Mouse (Mus musculus) G1E (cell line): Measurements from ENCODE around the gene Yae1d1. TPM values are rescaled to one million over a fixed set of nuclear protein-coding genes. Genes with fewer than 3 reads are reported as not detected.
"Not testable (repeated sequence)": the region's sequence is repeated elsewhere in the genome, so short reads cannot be mapped to it uniquely, and the experiment has no call there.

Experiments
- ATAC-seq: 2 replicates; pipeline ENCODE4 v1.8.0; 2016; ENCODE audit warnings: mild to moderate bottlenecking; ENCODE audit not compliant: insufficient number of reproducible peaks, poor library complexity, low FRiP score, severe bottlenecking; ENCODE audit errors: extremely low read depth
- DNase-seq: peaks from one replicate; pipeline ENCODE4 v3.0.0; 2012; ENCODE audit warnings: low spot score
- H3K27me3 ChIP-seq: 2 replicates; pipeline ENCODE4 v1.6.1; 2012; ENCODE audit warnings: mild to moderate bottlenecking, low read length, inconsistent platforms; ENCODE audit not compliant: insufficient read depth
- H3K36me3 ChIP-seq: replicated peaks from 2 replicates; pipeline ENCODE3; 2012; ENCODE audit warnings: mild to moderate bottlenecking, inconsistent platforms
- H3K4me1 ChIP-seq: 2 replicates; pipeline ENCODE4 v1.6.1; 2012; ENCODE audit warnings: low read depth, low read length, inconsistent platforms, mixed read lengths; ENCODE audit not compliant: insufficient read depth
- H3K4me3 ChIP-seq: 2 replicates; pipeline ENCODE4 v1.5.1; 2012; ENCODE audit warnings: low read depth, mild to moderate bottlenecking, inconsistent platforms, low read length, moderate library complexity, mixed read lengths
- H3K9me3 ChIP-seq: replicated peaks from 2 replicates; pipeline ENCODE4 v1.6.1; 2012; ENCODE audit warnings: inconsistent platforms
- CTCF ChIP-seq: IDR thresholded peaks from 2 replicates; pipeline ENCODE4 v1.5.1; 2012; ENCODE audit warnings: low read depth, low read length, inconsistent platforms, mixed read lengths
- GATA1 ChIP-seq: IDR thresholded peaks from 2 replicates; pipeline ENCODE4 v1.6.1; 2012; ENCODE audit warnings: borderline replicate concordance, low read length, inconsistent platforms, mixed read lengths
- GATA2 ChIP-seq: IDR thresholded peaks from 2 replicates; pipeline ENCODE4 v1.6.1; 2012; ENCODE audit warnings: low read depth, low read length, inconsistent platforms, borderline replicate concordance
- POLR2AphosphoS5 ChIP-seq: IDR thresholded peaks from 2 replicates; pipeline ENCODE4 v1.6.1; 2012; ENCODE audit warnings: low read depth, low read length, inconsistent platforms; ENCODE audit not compliant: insufficient replicate concordance
- TAL1 ChIP-seq: conservative IDR thresholded peaks from 2 replicates; pipeline ENCODE4 v1.6.1; 2012; ENCODE audit warnings: low read depth, low read length, inconsistent platforms, mixed read lengths
- polyA plus RNA-seq: library from polyadenylated mRNA; stranded (reverse); fragments of >175 nt; gene quantifications from 2 replicates; pipeline ENCODE4 v1.2.3, GENCODE M21; 2012
- total RNA-seq, 2 experiments: library from RNA; stranded (forward) in 1 of 2; stranded (reverse) in 1 of 2; fragments of 200-1000 nt in 1 of 2; fragments of >200 nt in 1 of 2; fragmentation: Nextera tagmentation in 1 of 2; gene quantifications; 2 replicates each; pipeline ENCODE4 v1.2.3; 2014 to 2017

Gene Yae1d1
- total and polyA plus RNA-seq, 3 experiments: 14.3 to 35.6 (median 35.5) TPM

- TF ChIP-seq GATA2 (no peak), TAL1 (no peak), GATA1 (no peak), POLR2AphosphoS5 (no peak), CTCF (no peak)
- no peak for DNase-seq
These were observed 18.4 kb downstream of the Yae1d1 start for GRCm38 (mm10) chr13:17974734-17975133.

GRCm38 (mm10) chr13:17960613-17961012 is 32.5 kb downstream of the Yae1d1 start:
- Histone ChIP-seq H3K4me3 (no peak overlapping the region), H3K9me3 (no peaks in the 10 kb centered on the region), H3K36me3 (no peaks in the 10 kb centered on the region), H3K4me1 (no peaks in the 10 kb centered on the region), H3K27me3 (peaks cover 32% of the 10 kb centered on the region)
- ATAC-seq (no peak), DNase-seq (no peak)
- TF ChIP-seq POLR2AphosphoS5 (no peak), GATA1 (no peak), GATA2 (no peak), TAL1 (no peak), CTCF (no peak)

More at GRCm38 (mm10) chr13:17974734-17975133, 18.4 kb downstream of the Yae1d1 start:
- Histone ChIP-seq H3K4me3 (no peak overlapping the region), H3K4me1 (peaks cover 3% of the 10 kb centered on the region), H3K27me3 (peaks cover 29% of the 10 kb centered on the region), H3K9me3 (0 out of 2 replicates have a peak, but pooled peaks cover 3% of the 10 kb centered on the region), H3K36me3 (no peaks in the 10 kb centered on the region)
- no peak for ATAC-seq

GRCm38 (mm10) chr13:17954282-17954681 is 38.9 kb downstream of the Yae1d1 start:
- no peak overlapping the region for H3K4me3 ChIP-seq
- no peaks in the 10 kb centered on the region for H3K4me1 ChIP-seq
- no peak for ATAC-seq
- peaks cover 28% of the 10 kb centered on the region for H3K27me3 ChIP-seq
- no peak for DNase-seq
- no peaks in the 10 kb centered on the region for H3K36me3 ChIP-seq
- H3K9me3 ChIP-seq: no peaks in the 10 kb centered on the region
- TF ChIP-seq TAL1 (no peak), CTCF (no peak), POLR2AphosphoS5 (no peak), GATA2 (no peak)

GRCm38 (mm10) chr13:17950581-17950980 is 42.6 kb downstream of the Yae1d1 start:
- not testable (repeated sequence) for H3K4me3 ChIP-seq, H3K9me3 ChIP-seq, H3K36me3 ChIP-seq, H3K4me1 ChIP-seq, ATAC-seq, DNase-seq
- peaks cover 30% of the 10 kb centered on the region for H3K27me3 ChIP-seq

GRCm38 (mm10) chr13:17949555-17949954 is 43.6 kb downstream of the Yae1d1 start:
- Histone ChIP-seq H3K4me3 (no peak overlapping the region), H3K4me1 (peaks cover 11% of the 10 kb centered on the region), H3K27me3 (peaks cover 29% of the 10 kb centered on the region), H3K36me3 (no peaks in the 10 kb centered on the region), H3K9me3 (no peaks in the 10 kb centered on the region)
- no peak for DNase-seq
- TF ChIP-seq POLR2AphosphoS5 (no peak), TAL1 (no peak), GATA2 (no peak), CTCF (no peak), GATA1 (no peak)
- no peak for ATAC-seq

GRCm38 (mm10) chr13:17944078-17944917 is 48.9 kb downstream of the Yae1d1 start, which contains the start of gene Rala:
Rala (minus strand) TSS chr13:17944239.
- Histone ChIP-seq H3K4me1 (peaks cover 26% of the 10 kb centered on the region), H3K9me3 (no peaks in the 10 kb centered on the region), H3K36me3 (no peaks in the 10 kb centered on the region), H3K4me3 (peak within 1 kb of the TSS; percentile 82), H3K27me3 (peaks cover 7% of the 10 kb centered on the region; the same call in 1 of the 2 replicates)
- ATAC-seq (peak; percentile 75), DNase-seq (peak; percentile 95)
- TF ChIP-seq CTCF (no peak), POLR2AphosphoS5 (no peak), GATA2 (peak; percentile 84; the same call in 1 of the 2 replicates)
